Mouse (Mus musculus) lung, postnatal 0 days (tissue): ENCODE results near the gene Camk2g.

Source experiments
- CTCF ChIP-seq: IDR thresholded peaks from 2 replicates; pipeline ENCODE4 v1.5.1; 2016; ENCODE audit warnings: antibody characterized with exemption, mild to moderate bottlenecking
- EP300 ChIP-seq: IDR thresholded peaks from 2 replicates; pipeline ENCODE4 v1.6.1; 2016; ENCODE audit warnings: antibody characterized with exemption, mild to moderate bottlenecking, control low read depth

DNA sequence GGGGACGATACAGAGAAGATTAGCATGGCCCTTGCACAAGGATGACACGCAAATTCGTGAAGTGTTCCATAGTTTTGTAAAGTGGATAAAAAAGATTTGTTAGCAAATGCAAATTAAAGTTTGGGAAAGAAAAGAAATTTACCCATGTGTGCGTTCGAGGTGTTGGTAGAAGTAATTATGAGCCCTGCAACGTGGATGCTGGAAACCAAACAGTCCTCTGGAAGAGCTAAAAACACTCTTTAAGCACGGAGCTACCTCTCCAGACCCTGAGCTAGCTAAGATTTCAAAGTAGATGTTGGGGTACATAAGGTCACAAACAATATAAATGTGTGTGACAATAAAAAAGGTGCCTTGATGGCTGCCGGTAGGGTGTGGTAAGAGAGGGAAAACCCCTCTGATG, 92.3 kb downstream of the Camk2g start:
- TF ChIP-seq CTCF = no peak
- no peak for TF ChIP-seq EP300
